Mouse (Mus musculus) frontal cortex, adult 2 months (tissue): ENCODE data around the gene Rnf145. TPM values are rescaled to one million over a fixed set of nuclear protein-coding genes. Genes with fewer than 3 reads are reported as not detected.
"Not testable (repeated sequence)": the region's sequence is repeated elsewhere in the genome, so short reads cannot be mapped to it uniquely, and the experiment has no call there.

Experiments
- DNase-seq, 2 experiments: peaks; one replicate each; pipeline ENCODE4 v3.0.0; 2022; ENCODE audit warnings: low spot score in 1 of 2; ENCODE audit errors: extremely low spot score in 1 of 2
- polyA plus RNA-seq: library from polyadenylated mRNA; depleted of rRNA; stranded (reverse); fragments of >200 nt; gene quantifications from 2 replicates; pipeline ENCODE4 v1.2.3, GENCODE M21; 2012

The Rnf145 gene
- polyA plus RNA-seq, 1 experiment = 88.6 TPM

- no peak for DNase-seq
Measured at GRCm38 (mm10) chr11:44560396-44560795, 41.6 kb downstream of the Rnf145 start.

DNA sequence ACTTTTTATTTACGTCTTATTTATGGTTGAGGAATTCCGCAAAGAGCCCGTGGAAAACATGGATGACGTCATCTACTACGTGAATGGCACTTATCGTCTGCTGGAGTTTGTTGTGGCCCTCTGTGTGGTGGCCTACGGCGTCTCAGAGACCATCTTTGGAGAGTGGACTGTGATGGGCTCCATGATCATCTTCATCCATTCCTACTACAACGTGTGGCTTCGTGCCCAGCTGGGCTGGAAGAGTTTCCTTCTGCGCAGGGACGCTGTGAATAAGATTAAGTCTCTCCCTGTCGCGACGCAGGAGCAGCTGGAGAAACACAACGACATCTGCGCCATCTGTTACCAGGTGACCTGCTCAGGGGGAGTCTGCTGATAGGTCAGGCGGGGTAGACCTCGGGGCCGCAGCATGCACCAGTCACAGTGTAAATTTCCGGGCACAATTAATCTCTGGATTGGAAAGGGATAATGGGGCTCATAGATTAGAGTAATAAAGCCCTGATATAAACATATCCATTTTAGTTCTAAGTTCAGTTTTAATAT is 42.8 kb downstream of the Rnf145 start:
- no peak for DNase-seq

DNA sequence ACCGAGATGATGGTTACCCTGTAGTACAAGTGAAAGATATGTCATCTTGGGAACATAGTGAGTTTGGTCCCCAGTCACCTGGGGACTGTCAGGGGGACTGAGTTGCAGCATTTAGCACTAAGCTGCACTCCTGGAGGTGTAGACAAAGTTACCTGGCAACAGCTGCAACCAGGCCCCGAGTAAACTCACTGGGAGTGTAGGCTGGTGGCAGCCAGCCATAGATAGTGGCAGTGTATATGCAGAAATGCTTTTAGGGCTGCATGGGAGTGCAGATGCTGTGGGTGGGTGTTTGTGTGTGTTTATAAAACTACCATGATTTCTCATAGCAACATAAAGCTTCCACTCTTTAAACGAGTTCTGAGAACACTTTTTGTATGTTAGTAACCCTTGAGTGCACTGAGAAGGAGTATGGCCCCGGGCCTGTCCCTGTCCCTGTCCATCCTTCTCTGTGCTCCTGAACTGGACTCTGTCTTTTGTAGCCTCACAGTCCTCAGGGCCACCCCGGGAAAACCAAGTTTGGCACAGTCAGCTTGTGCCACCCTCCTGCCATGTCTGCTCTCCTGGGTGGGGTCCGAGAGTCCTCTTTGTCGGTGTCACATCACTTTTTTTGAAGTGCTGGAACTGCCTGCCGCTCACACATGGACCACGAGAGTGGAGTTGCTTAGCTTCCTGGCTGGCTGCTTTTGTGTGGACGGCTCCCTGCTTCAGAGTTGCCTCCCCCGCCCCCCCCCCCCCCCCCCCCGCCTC is 43.8 kb downstream of the Rnf145 start:
- DNase-seq = peak; percentile 31 to 42

DNA sequence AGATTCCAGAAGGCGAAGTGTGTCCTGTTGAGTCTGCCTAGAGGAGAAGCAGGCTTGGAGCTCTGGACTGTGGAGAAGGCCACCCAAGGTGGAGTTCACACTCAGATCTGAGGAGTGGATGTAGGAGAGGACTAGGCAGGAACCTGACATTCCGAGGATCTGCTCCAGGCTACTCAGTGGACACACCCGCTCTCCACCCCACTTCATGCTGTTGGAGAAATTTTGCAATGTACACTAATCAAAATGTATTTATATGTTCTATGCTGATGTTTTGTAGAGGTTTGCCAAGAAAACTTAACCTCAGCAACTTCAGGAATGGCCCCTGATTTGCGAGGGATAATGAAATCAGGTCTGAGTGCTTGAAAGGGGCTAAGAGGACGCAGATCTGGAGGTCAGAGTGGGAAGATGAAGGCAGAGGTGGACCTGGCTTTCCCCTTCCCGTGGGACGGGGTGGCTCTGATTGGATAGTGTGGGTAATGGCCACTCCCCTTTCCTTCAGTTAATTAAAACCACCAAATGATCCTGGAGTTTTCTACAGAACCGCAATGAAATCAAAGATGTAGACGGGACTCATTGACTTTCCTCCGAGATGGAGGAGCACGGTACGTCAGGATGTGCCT is 45.6 kb downstream of the Rnf145 start:
- no peak for DNase-seq

GRCm38 (mm10) chr11:44564940-44565339 is 46.2 kb downstream of the Rnf145 start:
- no peak for DNase-seq

DNA sequence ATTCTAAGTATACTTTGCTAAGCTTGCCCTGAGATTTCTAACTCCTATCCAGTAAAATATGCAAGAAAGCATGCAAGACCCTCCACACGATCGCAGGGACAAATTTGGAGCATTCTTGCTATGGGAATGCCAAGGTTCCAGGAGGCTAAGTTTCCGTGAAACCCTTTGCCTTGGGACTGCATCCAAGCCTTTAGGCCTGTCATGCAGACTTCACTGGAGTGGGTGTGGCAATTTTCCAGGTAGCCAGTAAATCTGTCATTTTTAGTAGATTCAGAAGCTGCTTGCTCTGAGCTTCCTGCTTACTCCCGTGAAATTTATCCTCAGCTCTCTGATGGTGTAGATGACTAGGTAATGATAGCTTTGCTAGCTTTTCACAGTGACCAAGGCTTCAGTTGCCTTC is 51.6 kb downstream of the Rnf145 start:
- not testable (repeated sequence) for DNase-seq

DNA sequence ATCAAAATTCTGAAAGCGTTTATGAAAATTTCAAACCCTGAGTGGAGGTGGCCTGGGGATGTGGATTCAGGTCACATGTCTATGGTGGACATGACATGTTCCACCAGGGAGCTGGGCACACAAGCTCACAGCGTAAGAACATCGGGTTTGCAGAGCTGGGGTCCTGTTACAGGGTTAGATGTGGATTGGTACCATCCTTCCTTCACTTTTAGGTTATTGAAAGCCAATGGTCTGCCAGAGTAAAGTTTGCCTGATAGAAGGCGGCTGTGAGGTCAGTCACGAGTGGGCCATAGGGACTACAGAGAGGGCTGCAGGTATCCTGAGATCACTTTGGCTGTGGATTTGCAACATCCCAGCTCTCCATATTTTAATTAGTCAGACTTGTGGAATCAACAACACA is 54.0 kb downstream of the Rnf145 start:
- DNase-seq = no peak

GRCm38 (mm10) chr11:44573396-44573795 is 54.6 kb downstream of the Rnf145 start:
- DNase-seq = no peak

- no peak for DNase-seq
Measured at GRCm38 (mm10) chr11:44574391-44574790, 55.6 kb downstream of the Rnf145 start.

DNA sequence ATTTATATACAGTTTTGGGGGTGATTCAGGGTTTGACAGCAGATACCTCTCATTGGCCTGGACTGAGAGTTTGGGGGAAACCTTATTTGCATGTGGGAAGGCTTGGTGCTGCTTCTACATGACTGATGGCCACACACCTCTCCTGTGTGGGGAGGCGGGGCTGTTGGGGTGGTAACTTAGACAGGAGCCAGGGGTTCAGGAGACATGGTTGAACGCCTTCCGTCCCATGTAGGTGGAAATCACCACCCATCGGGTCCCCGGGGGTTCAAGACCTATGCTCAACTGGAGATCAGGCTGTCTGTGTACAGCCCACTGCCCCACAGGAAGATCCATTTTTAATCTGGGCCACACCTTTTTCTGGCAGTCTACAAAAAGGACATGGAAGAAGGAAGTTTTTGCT is 56.1 kb downstream of the Rnf145 start:
- DNase-seq = no peak

- no peak for DNase-seq
Measured at GRCm38 (mm10) chr11:44577911-44578310, 59.1 kb downstream of the Rnf145 start.

DNA sequence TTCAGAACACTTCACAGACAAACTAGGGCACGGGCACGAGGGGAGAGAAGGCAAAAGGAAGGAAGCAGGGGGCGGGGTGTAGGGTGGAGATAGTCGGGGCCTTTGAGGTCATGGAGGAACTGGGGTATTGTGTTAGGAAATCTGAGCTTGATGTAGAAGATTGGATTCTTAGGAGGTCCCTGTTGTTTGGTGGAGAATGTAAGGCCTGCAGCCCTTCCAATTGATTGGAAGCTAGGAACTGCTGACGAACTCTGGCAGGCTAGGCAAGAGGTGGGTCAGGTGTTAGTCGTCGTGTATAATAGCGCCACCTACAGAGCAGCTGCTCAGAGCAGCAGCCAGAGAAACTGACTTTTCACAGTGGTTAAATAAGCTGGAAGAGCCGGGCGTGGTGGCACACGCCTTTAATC is 62.5 kb downstream of the Rnf145 start:
- peak in 1 of 2 experiments; percentile 38 for DNase-seq

GRCm38 (mm10) chr11:44586047-44586696 is 67.4 kb downstream of the Rnf145 start:
- peak; percentile 45 to 95 for DNase-seq

DNA sequence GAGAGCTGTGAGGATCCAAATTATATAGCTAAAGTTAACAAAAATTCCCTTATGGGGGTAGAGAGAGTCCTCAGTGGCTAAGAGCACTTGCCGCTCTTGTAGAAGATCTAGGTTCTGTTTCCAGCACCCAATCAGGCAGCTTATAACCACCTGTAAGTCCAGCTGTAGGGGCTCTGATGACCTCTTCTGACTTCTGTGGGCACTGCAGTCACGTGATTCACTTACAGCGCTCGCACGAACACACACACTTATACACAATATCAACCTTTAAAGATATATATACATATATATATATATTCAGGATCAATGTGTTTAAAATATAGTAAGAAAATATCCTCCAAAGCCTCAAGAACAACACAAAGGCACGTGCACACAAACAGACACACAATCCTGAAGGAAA is 74.3 kb downstream of the Rnf145 start:
- DNase-seq = no peak

GRCm38 (mm10) chr11:44594768-44595167 is 76.0 kb downstream of the Rnf145 start:
- no peak for DNase-seq

DNA sequence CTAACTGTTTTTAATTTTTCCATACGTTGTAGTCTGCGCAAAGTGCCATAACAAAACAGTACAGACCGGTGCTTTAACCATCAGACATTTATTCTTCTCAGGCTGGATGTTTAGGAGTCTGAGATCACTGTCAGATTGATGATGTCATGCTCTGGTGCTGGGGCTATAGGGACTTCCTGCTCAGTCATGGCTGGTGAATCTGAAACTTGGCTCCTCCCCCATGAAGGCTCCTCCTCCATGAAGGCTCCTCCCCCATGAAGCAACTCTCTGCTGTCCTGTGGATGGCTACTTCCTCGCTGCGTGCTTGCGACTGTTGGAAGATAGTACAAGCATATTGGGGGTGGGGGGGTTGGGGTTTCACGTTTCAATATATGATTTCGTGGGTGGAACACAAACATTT is 88.1 kb downstream of the Rnf145 start:
- DNase-seq = no peak

GRCm38 (mm10) chr11:44608646-44609045 is 89.9 kb downstream of the Rnf145 start:
- DNase-seq = no peak

DNA sequence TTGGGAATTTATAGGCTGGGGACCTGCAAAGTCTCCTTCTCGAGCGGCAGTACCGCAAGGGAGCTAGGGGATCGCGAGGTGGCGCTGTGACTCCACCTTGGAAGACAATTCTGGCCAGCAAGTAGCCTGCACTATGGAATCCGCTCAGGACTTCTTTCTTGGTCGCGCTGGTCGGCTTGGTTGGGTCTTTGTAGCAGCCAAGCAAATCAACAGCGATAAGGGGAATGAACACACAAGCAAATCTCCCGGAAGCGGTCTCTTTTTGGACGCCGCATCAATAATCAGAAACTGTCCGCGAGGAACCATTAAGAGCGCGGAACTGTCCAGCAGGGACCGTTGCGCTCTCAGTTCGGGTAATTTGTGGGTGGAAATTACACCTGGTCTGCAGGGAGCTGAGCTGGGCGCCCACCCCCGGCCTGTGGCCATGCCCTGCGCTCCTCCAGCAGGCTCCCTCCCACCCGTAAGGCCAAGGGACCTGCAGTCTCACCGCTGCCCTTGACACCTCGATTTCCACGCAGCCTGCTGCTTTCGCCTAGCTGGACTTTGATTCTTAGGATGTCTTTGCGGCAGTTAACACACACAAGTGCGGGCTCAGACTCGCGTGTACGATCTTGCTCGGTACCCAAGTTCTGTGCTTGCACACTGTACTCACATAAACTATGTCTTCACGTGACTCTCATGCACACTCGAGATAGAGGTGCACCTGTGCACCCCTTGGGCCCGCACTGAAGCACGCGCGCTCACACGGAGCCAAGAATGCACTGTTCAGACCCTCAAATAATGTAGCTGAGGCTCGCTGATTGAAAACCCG is 92.4 kb downstream of the Rnf145 start:
- DNase-seq = peak; percentile 60 to 95

- DNase-seq = no peak
Measured at GRCm38 (mm10) chr11:44612156-44612555, 93.4 kb downstream of the Rnf145 start.

DNA sequence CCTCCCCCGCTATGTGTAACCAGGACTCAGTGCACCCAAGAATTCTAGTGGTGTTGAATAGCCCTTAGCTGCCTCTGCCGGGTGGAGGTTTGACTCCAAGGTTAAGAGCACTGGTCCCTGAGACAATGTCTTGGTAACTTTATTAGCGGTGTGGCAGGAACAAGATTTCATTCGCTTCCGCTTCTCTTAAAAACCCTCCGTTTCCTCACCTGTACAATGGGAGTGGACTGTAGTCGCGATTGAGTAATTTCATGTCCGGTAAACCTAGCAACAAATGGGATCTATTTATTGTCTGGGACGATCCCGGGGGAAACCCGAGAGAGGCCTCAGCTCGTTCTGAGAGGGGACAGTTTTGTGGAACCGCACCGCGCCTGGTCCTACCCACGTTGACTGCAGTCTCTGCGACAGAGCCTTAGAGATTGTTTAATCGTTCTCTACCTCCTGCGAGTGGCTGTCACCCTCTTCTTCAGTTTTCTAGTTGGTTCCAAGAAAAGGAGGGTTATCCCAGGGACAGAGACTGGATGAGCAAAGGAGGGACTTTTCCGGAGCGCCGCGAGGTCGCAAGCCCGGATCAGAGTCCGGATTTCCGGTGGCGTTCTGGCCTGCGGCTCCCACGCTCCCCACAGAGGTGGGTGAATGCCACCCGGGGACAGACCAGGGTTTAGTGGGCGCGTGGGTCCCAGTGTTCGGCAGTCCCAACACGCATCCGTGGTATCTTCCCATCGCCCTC is 94.1 kb downstream of the Rnf145 start:
- DNase-seq = no peak
